Mouse (Mus musculus): ENCODE results near the gene Als2cr12.
"Not testable (repeated sequence)": the region's sequence is repeated elsewhere in the genome, so short reads cannot be mapped to it uniquely, and the experiment has no call there.

Als2cr12 gene

DNA sequence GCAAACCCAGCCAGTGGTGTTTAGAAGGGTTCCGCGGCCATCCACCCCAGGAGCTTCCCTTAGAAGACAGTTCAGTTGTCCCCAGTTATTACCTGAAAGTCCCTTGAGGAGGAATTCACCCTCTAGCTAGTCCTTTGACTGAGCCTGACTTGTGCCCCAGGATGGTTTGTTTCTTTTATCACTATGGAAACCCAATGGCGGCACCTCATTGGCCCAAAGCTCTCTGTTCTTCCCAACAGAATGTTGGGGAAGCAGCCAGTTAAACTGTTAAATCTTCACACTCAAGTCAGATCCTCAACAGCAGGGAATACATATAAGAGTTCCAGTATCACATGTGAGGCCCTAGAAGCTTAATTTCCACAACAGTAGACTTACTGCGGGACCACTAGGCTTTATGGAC is at the start of gene Als2cr12:
Gene Als2cr12, minus strand, starts transcription at position 180 of the 400 bp plus-strand sequence.
- DNase-seq (ENCODE audit: low spot score in 2 of 2) = not testable (repeated sequence)

- no peak for DNase-seq (ENCODE audit: low spot score in 2 of 2)
Measured at GRCm38 (mm10) chr1:58744645-58745044, 48.9 kb upstream of the Als2cr12 start.

GRCm38 (mm10) chr1:58743252-58743651 is 47.5 kb upstream of the Als2cr12 start:
- no peak for DNase-seq (ENCODE audit: low spot score in 2 of 2)

DNA sequence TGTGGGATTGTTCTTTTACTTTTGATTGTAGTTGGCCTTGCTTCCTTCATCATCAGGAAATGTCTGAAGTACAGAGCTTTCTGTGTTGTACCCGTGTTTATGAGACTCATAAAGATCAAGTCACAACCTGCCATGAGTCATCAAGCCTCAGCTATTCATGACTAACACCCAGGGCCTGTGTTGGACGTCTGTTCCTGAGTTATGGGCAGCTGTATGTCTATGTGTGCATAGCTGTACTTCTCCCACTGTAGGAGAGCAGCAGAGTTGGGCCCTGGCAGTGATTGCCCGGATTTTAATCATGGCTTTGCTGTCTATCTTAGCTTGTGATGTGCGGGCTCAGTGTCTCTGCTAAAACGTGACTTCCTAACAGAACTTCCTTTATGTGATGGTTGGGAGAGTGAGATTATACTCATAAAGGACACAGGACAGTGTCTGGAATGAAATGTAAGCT is 46.8 kb upstream of the Als2cr12 start:
- no peak for DNase-seq (ENCODE audit: low spot score in 2 of 2)

- peak; percentile 78 to 80 for DNase-seq (ENCODE audit: low spot score in 2 of 2)
Measured at GRCm38 (mm10) chr1:58739529-58739928, 43.7 kb upstream of the Als2cr12 start.

- peak; percentile 70 to 75 for DNase-seq (ENCODE audit: low spot score in 2 of 2)
Measured at GRCm38 (mm10) chr1:58736968-58737367, 41.2 kb upstream of the Als2cr12 start.

GRCm38 (mm10) chr1:58735962-58736361 is 40.2 kb upstream of the Als2cr12 start:
- no peak for DNase-seq (ENCODE audit: low spot score in 2 of 2)

- no peak for DNase-seq (ENCODE audit: low spot score in 2 of 2)
Measured at GRCm38 (mm10) chr1:58734043-58734920, 38.5 kb upstream of the Als2cr12 start.

DNA sequence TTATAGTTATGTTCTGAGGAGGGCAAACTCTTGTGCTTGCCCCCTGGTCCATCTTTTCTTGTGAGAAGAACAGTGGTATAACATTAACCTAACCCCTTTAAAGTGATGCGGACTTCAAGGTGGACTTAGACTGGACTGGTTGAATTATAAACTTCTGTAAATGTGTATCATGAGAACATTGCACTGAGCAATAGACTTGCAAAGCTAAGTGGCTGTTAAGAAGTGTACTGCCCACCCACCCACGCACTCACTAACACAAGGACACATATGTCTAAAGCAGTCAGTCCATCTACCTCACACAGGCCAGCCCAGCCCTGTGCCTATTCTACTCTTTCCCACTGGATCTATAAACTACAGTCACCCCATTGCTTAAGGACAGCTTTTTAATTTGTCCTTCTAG is 37.8 kb upstream of the Als2cr12 start:
- DNase-seq (ENCODE audit: low spot score in 2 of 2) = no peak

- DNase-seq (ENCODE audit: low spot score in 2 of 2) = no peak
Measured at GRCm38 (mm10) chr1:58728590-58728868, 32.7 kb upstream of the Als2cr12 start.

- DNase-seq (ENCODE audit: low spot score in 2 of 2) = no peak
Measured at GRCm38 (mm10) chr1:58727747-58728589, 32.2 kb upstream of the Als2cr12 start.

- no peak for DNase-seq (ENCODE audit: low spot score in 2 of 2)
Measured at GRCm38 (mm10) chr1:58727019-58727746, 31.4 kb upstream of the Als2cr12 start.

GRCm38 (mm10) chr1:58725767-58726166 is 30.0 kb upstream of the Als2cr12 start:
- DNase-seq (ENCODE audit: low spot score in 2 of 2) = no peak

DNA sequence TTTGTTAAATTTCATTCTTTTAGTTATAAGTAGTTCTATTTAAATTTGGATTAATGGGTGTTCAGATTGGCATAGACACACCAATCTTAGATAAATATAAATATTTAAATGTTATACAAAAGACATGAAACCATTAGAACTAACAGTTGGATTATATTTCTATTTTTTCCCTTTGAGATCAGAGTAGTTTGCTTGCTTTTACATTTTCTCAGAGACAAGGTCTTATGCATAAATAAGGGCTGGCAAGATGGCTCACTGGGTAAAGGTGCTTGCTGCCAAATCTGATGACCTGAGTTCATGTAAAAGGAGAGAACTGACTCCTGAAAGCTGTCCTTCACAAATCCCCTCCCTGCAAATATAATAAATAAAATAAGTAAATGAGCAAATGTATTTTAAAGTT is 29.3 kb upstream of the Als2cr12 start:
- DNase-seq (ENCODE audit: low spot score in 2 of 2) = no peak

DNA sequence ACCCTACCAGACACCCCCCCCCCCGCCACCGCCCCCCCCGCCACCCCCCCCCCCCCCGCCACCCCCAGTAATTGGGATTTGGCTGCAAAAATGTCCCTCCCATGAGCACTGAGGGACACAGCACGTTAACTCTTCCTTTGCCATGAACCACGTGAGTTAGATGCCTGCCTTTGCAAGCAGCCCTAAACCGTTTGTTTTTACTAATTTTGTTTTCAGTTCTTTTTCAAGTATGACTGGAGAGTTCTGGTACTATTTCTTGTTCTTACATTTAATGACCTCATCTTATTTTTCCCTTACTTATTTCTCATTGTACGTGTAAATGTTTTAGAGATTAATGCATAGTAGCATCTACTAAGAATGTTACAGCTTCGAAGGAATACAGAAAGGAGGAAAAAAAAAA is 28.7 kb upstream of the Als2cr12 start:
- DNase-seq (ENCODE audit: low spot score in 2 of 2) = no peak

- no peak for DNase-seq (ENCODE audit: low spot score in 2 of 2)
Measured at GRCm38 (mm10) chr1:58723809-58724405, 28.1 kb upstream of the Als2cr12 start.

- DNase-seq (ENCODE audit: low spot score in 2 of 2) = no peak
Measured at GRCm38 (mm10) chr1:58723062-58723808, 27.4 kb upstream of the Als2cr12 start.

DNA sequence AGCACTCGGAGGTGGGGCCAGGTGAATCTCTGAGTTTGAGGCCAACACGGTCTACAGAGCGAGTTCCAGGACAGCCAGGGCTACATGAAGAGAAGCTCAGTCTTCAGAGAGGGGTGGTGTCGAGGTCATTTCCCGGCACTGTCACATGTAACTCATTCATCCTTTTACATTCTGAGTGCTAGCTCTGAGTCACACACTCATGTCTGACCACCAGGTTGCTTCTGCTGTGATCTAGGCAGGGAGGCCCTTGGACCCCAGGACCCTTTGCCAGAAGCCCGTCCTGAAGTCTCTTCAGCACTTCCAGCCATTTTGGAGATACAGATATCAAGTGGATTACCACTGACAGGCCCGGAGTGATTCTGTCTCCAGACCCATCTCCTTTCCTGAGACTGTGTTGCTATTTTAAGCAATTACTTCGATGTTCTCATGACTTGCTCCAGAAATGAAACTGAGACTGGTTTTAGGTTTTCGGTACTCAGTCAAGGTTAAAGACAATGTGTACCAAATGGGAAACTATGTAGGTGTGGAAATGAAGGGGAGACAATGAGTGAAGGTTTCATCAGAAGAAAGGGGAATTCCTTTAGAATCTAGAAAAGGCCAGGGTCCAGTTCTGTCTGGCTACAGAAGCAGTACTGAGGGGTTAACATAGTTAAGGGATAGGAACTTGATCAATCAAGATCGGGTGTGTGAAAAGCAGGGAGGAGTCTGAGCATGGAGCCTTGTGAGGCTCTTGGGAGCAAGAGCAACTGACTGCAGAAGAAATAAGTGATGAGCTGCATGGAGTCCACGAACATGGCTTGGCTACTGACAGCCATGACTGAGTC is 26.5 kb upstream of the Als2cr12 start:
- DNase-seq (ENCODE audit: low spot score in 2 of 2) = no peak

GRCm38 (mm10) chr1:58720988-58721387 is 25.2 kb upstream of the Als2cr12 start:
- no peak for DNase-seq (ENCODE audit: low spot score in 2 of 2)

DNA sequence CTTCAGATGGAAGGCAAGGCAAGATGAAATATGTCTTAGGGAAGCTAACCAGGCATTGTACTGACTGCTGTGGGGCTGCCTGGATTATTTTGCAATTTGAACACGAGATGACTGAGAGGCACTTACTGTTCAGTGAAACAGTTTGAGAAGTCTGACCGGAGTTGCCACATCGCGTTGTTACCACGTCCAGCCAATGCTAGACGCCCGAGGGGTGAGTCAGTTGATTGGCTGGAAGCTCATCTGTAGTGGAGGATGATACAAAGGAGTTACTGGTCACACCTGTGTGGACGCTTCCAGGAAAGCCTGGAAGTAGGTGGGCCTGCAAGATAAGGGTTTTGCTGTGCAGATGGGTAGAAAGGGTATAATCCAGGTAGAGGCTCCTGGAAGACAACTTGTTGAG is 24.3 kb upstream of the Als2cr12 start:
- DNase-seq (ENCODE audit: low spot score in 2 of 2) = no peak

All from right cerebral cortex, adult 2 months (tissue).